Mouse (Mus musculus) neural tube, embryonic 14.5 days (tissue): ENCODE measurements at regions not wholly inside any gene's neighbourhood (a gene's known extent, or its start where the extent isn't known, plus 50 kb on each side); places are given as distances from the start of the nearest gene placed in this dataset.
A peak's percentile ranks its signal among the peaks of the same experiment; 100 is the strongest.

Experiments used
- ATAC-seq: fragments of 200-750 bp; cut with Nextera tagmentation; 2 replicates; pipeline ENCODE4 v1.8.0; 2017; ENCODE audit warnings: low read depth, mild to moderate bottlenecking, moderate TSS enrichment, moderate library complexity
- H3K27ac ChIP-seq: fragments of 300-500 bp; sonication (generic); 2 replicates; pipeline ENCODE4 v1.5.1; 2014; ENCODE audit warnings: low read depth, mild to moderate bottlenecking, control low read depth, low read length, moderate library complexity, mixed read lengths
- H3K27me3 ChIP-seq: fragments of 300-500 bp; sonication (generic); 2 replicates; pipeline ENCODE4 v1.6.1; 2014; ENCODE audit warnings: low read length; ENCODE audit not compliant: control insufficient read depth, insufficient read depth
- H3K36me3 ChIP-seq: fragments of 300-500 bp; sonication (generic); 2 replicates; pipeline ENCODE4 v1.6.1; 2014; ENCODE audit warnings: low read length, mixed read lengths; ENCODE audit not compliant: control insufficient read depth, insufficient read depth
- H3K4me1 ChIP-seq: fragments of 300-500 bp; sonication (generic); 2 replicates; pipeline ENCODE4 v1.6.1; 2014; ENCODE audit warnings: low read length; ENCODE audit not compliant: control insufficient read depth, insufficient read depth
- H3K4me2 ChIP-seq: fragments of 300-500 bp; sonication (generic); 2 replicates; pipeline ENCODE4 v1.6.1; 2014; ENCODE audit warnings: mild to moderate bottlenecking, low read depth, low read length, control low read depth
- H3K4me3 ChIP-seq: fragments of 300-500 bp; sonication (generic); 2 replicates; pipeline ENCODE4 v1.5.1; 2014; ENCODE audit warnings: low read depth, low read length, control low read depth, mixed read lengths
- H3K9ac ChIP-seq: fragments of 300-500 bp; sonication (generic); replicated peaks from 2 replicates; pipeline ENCODE4 v1.6.1; 2014; ENCODE audit warnings: low read depth, mild to moderate bottlenecking, control low read depth, low read length, mixed read lengths
- H3K9me3 ChIP-seq: fragments of 300-500 bp; sonication (generic); 2 replicates; pipeline ENCODE4 v1.6.1; 2016; ENCODE audit warnings: low read length; ENCODE audit not compliant: control insufficient read depth
- WGBS: fragments of 180-500 bp; shearing (Covaris S2); extraction: QIAGEN DNeasy Blood & Tissue Kit; methylation state at CpG from one replicate; pipeline ENCODE4 v1.1.7; 2014; 5-methylcytosine and 5-hydroxymethylcytosine counted together

- no peak for ATAC-seq
- WGBS = 74% methylated on average over 7 of the region's 7 CpGs
- H3K9ac ChIP-seq = no peak overlapping the region
- H3K9me3 ChIP-seq = no peaks in the 10 kb centered on the region
- H3K4me2 ChIP-seq = no peak overlapping the region
- H3K4me3 ChIP-seq = no peak overlapping the region
- H3K36me3 ChIP-seq = no peaks in the 10 kb centered on the region
- H3K4me1 ChIP-seq = no peaks in the 10 kb centered on the region
- no peaks in the 10 kb centered on the region for H3K27me3 ChIP-seq
- H3K27ac ChIP-seq = no peak overlapping the region
These were observed 160.9 kb downstream of the Plk2 start for GRCm38 (mm10) chr13:110555529-110556319.

GRCm38 (mm10) chr13:110556355-110557095 is 161.7 kb downstream of the Plk2 start:
- 82% methylated on average over 9 of the region's 9 CpGs for WGBS
- ATAC-seq = no peak
- Histone ChIP-seq H3K4me3 (no peak overlapping the region), H3K36me3 (no peaks in the 10 kb centered on the region), H3K9ac (no peak overlapping the region), H3K27ac (no peak overlapping the region), H3K4me2 (no peak overlapping the region), H3K27me3 (no peaks in the 10 kb centered on the region), H3K4me1 (no peaks in the 10 kb centered on the region), H3K9me3 (no peaks in the 10 kb centered on the region)

GRCm38 (mm10) chr13:110557930-110558727 is 163.3 kb downstream of the Plk2 start:
- H3K4me3 ChIP-seq = no peak overlapping the region
- H3K36me3 ChIP-seq = no peaks in the 10 kb centered on the region
- WGBS = 38% methylated on average over 28 of the region's 28 CpGs
- H3K9me3 ChIP-seq = no peaks in the 10 kb centered on the region
- no peaks in the 10 kb centered on the region for H3K27me3 ChIP-seq
- peak; percentile 65; the same call in 1 of the 2 replicates for ATAC-seq
- peak overlapping the region; percentile 36; the same call in 1 of the 2 replicates for H3K27ac ChIP-seq
- H3K4me2 ChIP-seq = peak overlapping the region; percentile 23
- H3K9ac ChIP-seq = no peak overlapping the region
- no peaks in the 10 kb centered on the region for H3K4me1 ChIP-seq

- 84% methylated on average over 13 of the region's 13 CpGs for WGBS
These were observed 165.7 kb downstream of the Plk2 start for GRCm38 (mm10) chr13:110560566-110560965.

GRCm38 (mm10) chr13:110562499-110562898 is 167.7 kb downstream of the Plk2 start:
- H3K9ac ChIP-seq = no peak overlapping the region
- no peaks in the 10 kb centered on the region for H3K27me3 ChIP-seq
- H3K9me3 ChIP-seq = no peaks in the 10 kb centered on the region
- H3K4me3 ChIP-seq = no peak overlapping the region
- H3K4me2 ChIP-seq = no peak overlapping the region
- H3K27ac ChIP-seq = no peak overlapping the region
- 73% methylated on average over 3 of the region's 3 CpGs for WGBS
- H3K36me3 ChIP-seq = no peaks in the 10 kb centered on the region
- no peak for ATAC-seq
- H3K4me1 ChIP-seq = no peaks in the 10 kb centered on the region

More at GRCm38 (mm10) chr13:110560566-110560965, 165.7 kb downstream of the Plk2 start:
- no peaks in the 10 kb centered on the region for H3K4me1 ChIP-seq
- no peak overlapping the region for H3K9ac ChIP-seq
- ATAC-seq = no peak
- no peak overlapping the region for H3K4me3 ChIP-seq
- H3K27me3 ChIP-seq = no peaks in the 10 kb centered on the region
- no peak overlapping the region for H3K4me2 ChIP-seq
- no peak overlapping the region for H3K27ac ChIP-seq
- H3K36me3 ChIP-seq = no peaks in the 10 kb centered on the region
- H3K9me3 ChIP-seq = no peaks in the 10 kb centered on the region

GRCm38 (mm10) chr13:110562902-110563301 is 168.1 kb downstream of the Plk2 start:
- WGBS = 69% methylated on average over 5 of the region's 5 CpGs
- Histone ChIP-seq H3K36me3 (no peaks in the 10 kb centered on the region), H3K9me3 (no peaks in the 10 kb centered on the region), H3K4me1 (no peaks in the 10 kb centered on the region), H3K27ac (no peak overlapping the region), H3K9ac (no peak overlapping the region), H3K4me2 (no peak overlapping the region), H3K4me3 (no peak overlapping the region), H3K27me3 (no peaks in the 10 kb centered on the region)
- no peak for ATAC-seq

GRCm38 (mm10) chr13:110563967-110564366 is 169.1 kb downstream of the Plk2 start:
- H3K4me2 ChIP-seq = no peak overlapping the region
- H3K27ac ChIP-seq = no peak overlapping the region
- 66% methylated on average over 9 of the region's 9 CpGs for WGBS
- ATAC-seq = no peak
- no peak overlapping the region for H3K4me3 ChIP-seq
- H3K9me3 ChIP-seq = no peaks in the 10 kb centered on the region
- H3K36me3 ChIP-seq = no peaks in the 10 kb centered on the region
- no peak overlapping the region for H3K9ac ChIP-seq
- no peaks in the 10 kb centered on the region for H3K27me3 ChIP-seq
- H3K4me1 ChIP-seq = no peaks in the 10 kb centered on the region

GRCm38 (mm10) chr13:110568482-110569179 is 173.8 kb downstream of the Plk2 start:
- Histone ChIP-seq H3K27ac (no peak overlapping the region), H3K36me3 (no peaks in the 10 kb centered on the region), H3K9me3 (no peaks in the 10 kb centered on the region), H3K4me3 (no peak overlapping the region), H3K9ac (no peak overlapping the region), H3K4me2 (no peak overlapping the region), H3K4me1 (no peaks in the 10 kb centered on the region), H3K27me3 (no peaks in the 10 kb centered on the region)
- ATAC-seq = no peak
- WGBS = 88% methylated on average over 8 of the region's 8 CpGs
